Mouse (Mus musculus): Measurements from ENCODE around the gene Ypel2.

DNA sequence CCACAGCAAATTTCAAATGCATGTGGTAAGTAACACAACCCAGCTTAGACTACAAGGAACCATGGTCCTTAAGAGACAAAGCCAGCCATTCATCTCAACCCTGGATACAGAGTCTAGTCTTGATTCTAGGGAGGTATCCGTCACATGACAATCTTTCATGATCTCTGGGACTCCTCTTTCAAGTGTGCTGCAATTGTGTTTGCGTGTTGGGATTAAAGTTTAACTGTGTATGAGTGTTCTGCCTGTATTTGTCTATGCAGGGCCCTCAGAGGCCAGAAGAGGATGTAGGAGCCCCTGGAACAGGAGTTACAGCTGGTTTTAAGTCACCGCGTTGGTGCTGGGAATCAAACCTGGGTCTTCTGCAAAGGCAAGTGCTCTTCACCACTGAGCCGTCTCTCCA, 16.3 kb downstream of the Ypel2 start:
- TF ChIP-seq CTCF (IDR thresholded peaks at IDR 0.05; ENCODE audit: borderline replicate concordance, control insufficient read depth, extremely low read depth, insufficient read depth, low read length, poor library complexity) = no peak
- no peak for TF ChIP-seq POLR2A (IDR thresholded peaks at IDR 0.05; ENCODE audit: control insufficient read depth, extremely low read depth, insufficient read depth, low read length, poor library complexity)

Data from thymus, adult 2 months (tissue).